Mouse (Mus musculus): ENCODE measurements around the gene Tnks2.
"Not testable (repeated sequence)": the region's sequence is repeated elsewhere in the genome, so short reads cannot be mapped to it uniquely, and the experiment has no call there.

- TF ChIP-seq CTCF (IDR thresholded peaks at IDR 0.05): peak; percentile 46
- TF ChIP-seq EP300 (IDR thresholded peaks at IDR 0.05): not testable (repeated sequence)
Measured at GRCm38 (mm10) chr19:36868675-36869074, 34.6 kb downstream of the Tnks2 start.
